Comparison of ENCODE assay signal across 12 mouse cellular contexts in genomic region chr15:62229491-62230283, GRCm38 (mm10).
DNase-seq lines count a peak whose midpoint lies in the region; ATAC-seq lines count a peak whose summit lies in the region.
"Had no signal": no experiment of that assay in that cellular context is flagged by ENCODE, and none has a peak within 500 bp of the region (broad histone marks: within the 10 kb centered on the region; RNA-seq: fewer than 3 reads in every experiment).

No protein-coding gene starts in this region.

- no peaks in the 10 kb centered on the region for H3K27me3 ChIP-seq in embryonic facial prominence, embryonic 10.5 days (replicated peaks; ENCODE audit: low read depth, poor library complexity, severe bottlenecking)
- H3K27me3 ChIP-seq: heart, embryonic 13.5 days; midbrain, embryonic 13.5 days had no signal

- peak; percentile 47 for DNase-seq in gastrocnemius, adult 18-20 months (ENCODE audit: low spot score)
- no peak for DNase-seq in gastrocnemius, adult 8-10 months (ENCODE audit: low spot score in 2 of 2)
- peak; percentile 40 for DNase-seq in urinary bladder, postnatal 14 days (ENCODE audit: low spot score)
- DNase-seq in urinary bladder, adult 18-20 months (ENCODE audit: low spot score in 2 of 2), result no peak
- peak; percentile 24 for DNase-seq in heart, postnatal 25 days (ENCODE audit: low spot score)
- no peak for DNase-seq in embryonic facial prominence, embryonic 10.5 days (ENCODE audit: low spot score)
- DNase-seq: retina, postnatal 1 day had no signal

- H3K36me3 ChIP-seq in embryonic facial prominence, embryonic 10.5 days (replicated peaks), result no peaks in the 10 kb centered on the region
- H3K36me3 ChIP-seq: heart, embryonic 13.5 days; limb, embryonic 10.5 days; midbrain, embryonic 13.5 days had no signal

- ATAC-seq in megakaryocyte progenitor cell, adult 5-6 weeks (replicated peaks; ENCODE audit: poor library complexity), result no peak
- no peak for ATAC-seq in inflammation-experienced regulatory T-cells, adult 6 months
- ATAC-seq: midbrain, embryonic 13.5 days had no signal

- intact Hi-C loops in heart, postnatal 25 days (cut with DNase I), result loop anchor here (5.0 kb wide), 1 partner anchor 57 kb away; no protein-coding TSS in a partner anchor

- WGBS in embryonic facial prominence, embryonic 10.5 days, result 82% methylated on average over 8 of the region's 8 CpGs

- no peak overlapping the region for H3K27ac ChIP-seq in embryonic facial prominence, embryonic 10.5 days (replicated peaks)
- H3K27ac ChIP-seq: heart, embryonic 13.5 days; limb, embryonic 10.5 days; midbrain, embryonic 13.5 days had no signal

- H3K4me1 ChIP-seq in embryonic facial prominence, embryonic 10.5 days, result no peaks in the 10 kb centered on the region
- H3K4me1 ChIP-seq: limb, embryonic 10.5 days; midbrain, embryonic 13.5 days had no signal

- no peak overlapping the region for H3K4me3 ChIP-seq in embryonic facial prominence, embryonic 10.5 days
- H3K4me3 ChIP-seq: heart, embryonic 13.5 days; limb, embryonic 10.5 days; midbrain, embryonic 13.5 days had no signal

- H3K9me3 ChIP-seq in embryonic facial prominence, embryonic 10.5 days, result no peaks in the 10 kb centered on the region
- H3K9me3 ChIP-seq: heart, embryonic 13.5 days; limb, embryonic 10.5 days; midbrain, embryonic 13.5 days had no signal

Comparison
In these comparisons a context has a peak if more than half of its experiments do, and no peak if none do; other contexts are left out.
1. DNase-seq: peak in gastrocnemius, adult 18-20 months (single experiment), urinary bladder, postnatal 14 days (single experiment) and heart, postnatal 25 days (single experiment); none in gastrocnemius, adult 8-10 months (0 of 2), urinary bladder, adult 18-20 months (0 of 2) and embryonic facial prominence, embryonic 10.5 days (single experiment).